Mouse (Mus musculus) forebrain, embryonic 11.5 days (tissue): ENCODE data around the gene Grem2. TPM values are rescaled to one million over a fixed set of nuclear protein-coding genes. Genes with fewer than 3 reads are reported as not detected.

Source experiments
- ATAC-seq: fragments of 200-750 bp; cut with Nextera tagmentation; replicated peaks from 2 replicates; pipeline ENCODE4 v1.8.0; 2017; ENCODE audit warnings: moderate TSS enrichment; ENCODE audit not compliant: low FRiP score
- DNase-seq: peaks from one replicate; pipeline ENCODE4 v3.0.0-alpha.2; 2017; ENCODE audit warnings: low spot score
- H3K27ac ChIP-seq: fragments of 300-500 bp; sonication (generic); 2 replicates; pipeline ENCODE4 v1.5.1; 2014; ENCODE audit warnings: low read depth, low read length
- H3K27me3 ChIP-seq: fragments of 300-500 bp; sonication (generic); 2 replicates; pipeline ENCODE4 v1.6.1; 2014; ENCODE audit warnings: mild to moderate bottlenecking, low read length, mixed read lengths; ENCODE audit not compliant: control insufficient read depth, insufficient read depth
- H3K36me3 ChIP-seq: fragments of 300-500 bp; sonication (generic); 2 replicates; pipeline ENCODE4 v1.6.1; 2014; ENCODE audit warnings: mild to moderate bottlenecking, low read length, moderate library complexity, mixed read lengths; ENCODE audit not compliant: control insufficient read depth, insufficient read depth
- H3K4me1 ChIP-seq: fragments of 300-500 bp; sonication (generic); replicated peaks from 2 replicates; pipeline ENCODE4 v1.6.1; 2014; ENCODE audit warnings: low read length, mixed read lengths; ENCODE audit not compliant: control insufficient read depth, insufficient read depth
- H3K4me2 ChIP-seq: fragments of 300-500 bp; sonication (generic); 2 replicates; pipeline ENCODE4 v1.6.1; 2014; ENCODE audit warnings: low read depth, mild to moderate bottlenecking, low read length, moderate library complexity, mixed read lengths; ENCODE audit not compliant: severe bottlenecking
- H3K4me3 ChIP-seq: fragments of 300-500 bp; sonication (generic); 2 replicates; pipeline ENCODE4 v1.5.1; 2014; ENCODE audit warnings: low read depth, low read length
- H3K9ac ChIP-seq: fragments of 300-500 bp; sonication (generic); 2 replicates; pipeline ENCODE4 v1.6.1; 2014; ENCODE audit warnings: low read length
- H3K9me3 ChIP-seq: fragments of 300-500 bp; sonication (generic); 2 replicates; pipeline ENCODE4 v1.6.1; 2016; ENCODE audit warnings: low read length, mixed read lengths; ENCODE audit not compliant: control insufficient read depth
- WGBS: fragments of 180-500 bp; shearing (Covaris S2); extraction: QIAGEN DNeasy Blood & Tissue Kit; methylation state at CpG from one replicate; pipeline ENCODE4 v1.1.7; 2014; 5-methylcytosine and 5-hydroxymethylcytosine counted together
- polyA plus RNA-seq: library from polyadenylated mRNA; unstranded; fragments of >200 nt; fragmentation: Nextera tagmentation; extraction: Ambion mirVana; gene quantifications from 2 replicates; pipeline ENCODE4 v1.2.1, GENCODE M21; 2014

Gene Grem2
- polyA plus RNA-seq, 1 experiment from 2014 or later = 0.35 TPM

DNA sequence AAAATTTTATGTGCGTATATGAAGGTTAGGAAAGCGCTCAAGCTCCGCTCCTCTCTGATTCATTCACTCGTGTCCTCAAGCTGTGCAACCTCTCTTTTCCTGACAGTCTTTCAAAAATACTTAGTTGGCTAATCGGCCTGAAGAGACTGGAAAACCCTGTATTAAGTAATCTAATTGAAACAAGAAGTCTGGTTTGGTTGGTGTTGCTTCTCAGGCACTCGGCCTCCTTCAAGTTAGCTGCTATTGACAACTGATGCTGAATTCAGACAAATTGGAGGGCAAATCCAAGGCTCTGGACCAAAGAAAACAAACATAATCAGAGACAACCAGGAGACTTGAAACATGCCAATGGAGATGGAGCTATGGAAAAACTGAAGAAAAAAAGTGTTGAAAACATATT is 76.8 kb downstream of the Grem2 start:
- no peaks in the 10 kb centered on the region for H3K27me3 ChIP-seq
- H3K4me1 ChIP-seq = no peaks in the 10 kb centered on the region
- no peak overlapping the region for H3K9ac ChIP-seq
- DNase-seq (no peak), ATAC-seq (no peak)
- 86% methylated on average over 6 of the region's 6 CpGs for WGBS
- H3K4me2 ChIP-seq = no peak overlapping the region
- H3K4me3 ChIP-seq = no peak overlapping the region
- no peaks in the 10 kb centered on the region for H3K36me3 ChIP-seq
- no peaks in the 10 kb centered on the region for H3K9me3 ChIP-seq
- no peak overlapping the region for H3K27ac ChIP-seq

DNA sequence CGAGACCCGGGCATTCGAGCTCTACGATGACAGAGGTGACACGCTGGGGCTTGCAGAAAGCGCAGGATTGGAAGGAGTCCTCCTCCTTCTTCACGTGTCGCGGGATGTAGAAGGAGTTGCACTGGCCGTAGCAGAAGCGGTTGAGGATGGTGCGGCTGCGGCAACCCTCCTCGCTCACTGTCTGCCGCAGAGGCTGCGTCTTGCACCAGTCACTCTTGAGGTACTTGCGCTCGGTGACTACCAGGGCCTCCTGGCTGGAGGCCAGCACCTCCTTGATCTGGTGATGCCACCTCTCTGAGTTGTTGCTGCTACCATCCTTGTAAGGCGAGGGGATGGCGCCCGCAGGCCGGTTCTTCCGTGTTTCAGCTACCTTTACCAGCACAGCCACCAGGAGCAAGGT is 84.8 kb downstream of the Grem2 start:
- H3K4me2 ChIP-seq = no peak overlapping the region
- no peaks in the 10 kb centered on the region for H3K27me3 ChIP-seq
- no peaks in the 10 kb centered on the region for H3K36me3 ChIP-seq
- no peaks in the 10 kb centered on the region for H3K9me3 ChIP-seq
- ATAC-seq (no peak), DNase-seq (no peak)
- H3K9ac ChIP-seq = no peak overlapping the region
- H3K4me1 ChIP-seq = no peaks in the 10 kb centered on the region
- H3K27ac ChIP-seq = no peak overlapping the region
- H3K4me3 ChIP-seq = no peak overlapping the region
- 95% methylated on average over 23 of the region's 23 CpGs for WGBS

DNA sequence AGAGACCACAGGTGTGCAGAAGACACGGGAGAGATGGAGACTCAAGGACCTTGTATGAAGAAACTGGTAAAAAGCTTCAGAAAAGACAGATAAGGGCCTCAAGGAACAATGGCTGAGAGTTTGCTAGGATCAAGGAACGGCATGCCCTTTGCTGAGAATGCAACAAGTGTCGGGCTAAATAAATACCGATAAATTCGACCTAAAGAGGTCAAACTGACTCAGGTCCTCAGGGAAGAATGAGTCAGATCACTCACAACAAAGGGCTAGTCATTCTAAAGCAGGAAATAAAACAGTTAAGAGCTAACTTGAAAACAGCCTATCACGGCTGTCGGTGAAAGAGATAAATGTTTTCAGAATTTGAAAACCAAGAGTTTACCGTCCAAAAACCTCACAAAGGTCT is 95.1 kb downstream of the Grem2 start:
- Histone ChIP-seq H3K27ac (no peak overlapping the region), H3K4me2 (no peak overlapping the region), H3K9me3 (no peaks in the 10 kb centered on the region), H3K9ac (no peak overlapping the region), H3K4me1 (no peaks in the 10 kb centered on the region), H3K27me3 (no peaks in the 10 kb centered on the region), H3K4me3 (no peak overlapping the region), H3K36me3 (no peaks in the 10 kb centered on the region)
- no peak for ATAC-seq
- DNase-seq = no peak
- WGBS = 67% methylated on average over 8 of the region's 8 CpGs

DNA sequence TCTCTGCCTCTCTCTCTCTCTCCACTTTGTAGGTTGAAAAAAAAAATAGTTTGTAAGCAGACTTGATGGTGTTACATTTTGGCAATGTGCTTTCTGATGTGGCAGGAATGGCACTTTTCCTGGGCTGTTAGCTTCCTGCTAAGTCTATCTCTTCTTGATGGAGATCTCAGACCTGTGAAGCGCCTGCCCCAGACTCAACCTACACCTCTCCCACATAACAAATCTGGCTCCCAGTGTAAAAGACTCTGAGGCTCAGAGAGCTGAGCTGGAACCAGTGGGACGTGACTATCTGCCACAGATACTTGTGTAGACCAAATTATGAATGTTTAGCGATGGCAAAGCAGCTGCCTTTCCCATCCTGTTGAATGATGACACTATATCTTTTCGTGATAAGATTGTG is 109.8 kb downstream of the Grem2 start:
- Histone ChIP-seq H3K4me3 (no peak overlapping the region), H3K4me1 (no peaks in the 10 kb centered on the region), H3K36me3 (no peaks in the 10 kb centered on the region), H3K9ac (no peak overlapping the region), H3K9me3 (no peaks in the 10 kb centered on the region), H3K27ac (no peak overlapping the region), H3K4me2 (no peak overlapping the region), H3K27me3 (no peaks in the 10 kb centered on the region)
- ATAC-seq = no peak
- no peak for DNase-seq
- WGBS = 93% methylated on average over 4 of the region's 4 CpGs

DNA sequence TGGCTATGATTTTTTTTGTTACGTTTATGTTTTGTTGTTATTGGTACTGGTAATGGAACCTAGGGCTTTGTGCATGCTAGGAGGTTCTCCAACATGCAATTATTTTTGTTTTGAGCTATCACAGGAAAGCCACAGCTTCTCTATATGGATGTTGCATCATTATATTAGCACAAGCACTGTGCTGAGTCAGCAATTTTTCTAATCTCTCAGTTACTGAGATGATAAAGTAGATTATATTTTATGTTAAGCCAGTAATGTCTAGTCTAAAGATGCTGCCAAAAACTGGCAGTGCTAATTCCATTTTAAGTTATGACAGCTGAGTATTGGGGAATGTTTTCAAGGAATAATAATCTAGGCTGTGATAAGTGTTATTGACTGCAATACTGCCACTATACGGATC is 133.0 kb downstream of the Grem2 start:
- ATAC-seq = no peak
- 92% methylated on average over 2 of the region's 2 CpGs for WGBS

More for the DNA sequence above, 133.0 kb downstream of the Grem2 start:
- Histone ChIP-seq H3K27me3 (no peaks in the 10 kb centered on the region), H3K9me3 (no peaks in the 10 kb centered on the region), H3K36me3 (no peaks in the 10 kb centered on the region), H3K9ac (no peak overlapping the region), H3K27ac (no peak overlapping the region), H3K4me3 (no peak overlapping the region), H3K4me2 (no peak overlapping the region), H3K4me1 (no peaks in the 10 kb centered on the region)
- no peak for DNase-seq
